Mouse (Mus musculus) heart, postnatal 25 days (tissue): ENCODE measurements around the gene Calhm4. TPM values are rescaled to one million over a fixed set of nuclear protein-coding genes. Genes with fewer than 3 reads are reported as not detected.

Experiments
- DNase-seq: peaks from one replicate; pipeline ENCODE4 v3.0.0; 2022; ENCODE audit warnings: low spot score
- intact Hi-C: fragments of 180-260 bp; cut with DNase I; formaldehyde crosslinking; loops from one replicate; pipeline ENCODE4 v1.15.1; 2025
- total RNA-seq, 2 experiments: library from RNA; stranded (reverse); gene quantifications; 2 replicates each; pipeline ENCODE4 v1.2.3; 2021

Gene Calhm4
- total RNA-seq = not detected

- no peak for DNase-seq
- intact Hi-C loops = no loop called here
Measured at GRCm38 (mm10) chr10:34044210-34044609, at the start of gene Calhm4. Gene Calhm4, minus strand, starts transcription at chr10:34044310.

DNA sequence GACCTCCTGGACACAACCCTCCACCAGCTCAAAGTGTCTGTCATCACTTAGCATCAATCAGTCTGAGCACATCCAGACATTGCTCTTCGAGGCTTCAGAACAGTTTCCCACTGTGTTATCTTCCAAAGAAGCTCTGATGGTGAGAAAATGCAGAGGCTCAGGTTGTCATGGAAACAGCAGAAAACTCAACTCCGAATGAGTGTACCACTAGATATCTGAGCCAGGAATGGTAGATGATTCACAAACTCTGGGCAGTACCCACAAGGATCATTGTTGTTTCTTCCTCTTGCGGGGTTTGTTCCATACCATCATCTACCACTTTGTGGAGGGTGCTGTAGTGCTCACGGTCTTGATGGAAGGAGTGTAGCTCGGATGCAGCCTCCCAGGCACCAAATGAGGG lies 47.8 kb upstream of the Calhm4 start:
- intact Hi-C loops = loop anchor here (5.0 kb wide), 1 partner anchor 105 kb away; no protein-coding TSS in a partner anchor
- DNase-seq = no peak

GRCm38 (mm10) chr10:34090481-34090880 lies 46.4 kb upstream of the Calhm4 start:
- intact Hi-C loops = loop anchor here (5.0 kb wide), 1 partner anchor 103 kb away; no protein-coding TSS in a partner anchor

GRCm38 (mm10) chr10:34089517-34089916 lies 45.4 kb upstream of the Calhm4 start:
- intact Hi-C loops = no loop called here
- no peak for DNase-seq

More at GRCm38 (mm10) chr10:34090481-34090880, 46.4 kb upstream of the Calhm4 start:
- no peak for DNase-seq

DNA sequence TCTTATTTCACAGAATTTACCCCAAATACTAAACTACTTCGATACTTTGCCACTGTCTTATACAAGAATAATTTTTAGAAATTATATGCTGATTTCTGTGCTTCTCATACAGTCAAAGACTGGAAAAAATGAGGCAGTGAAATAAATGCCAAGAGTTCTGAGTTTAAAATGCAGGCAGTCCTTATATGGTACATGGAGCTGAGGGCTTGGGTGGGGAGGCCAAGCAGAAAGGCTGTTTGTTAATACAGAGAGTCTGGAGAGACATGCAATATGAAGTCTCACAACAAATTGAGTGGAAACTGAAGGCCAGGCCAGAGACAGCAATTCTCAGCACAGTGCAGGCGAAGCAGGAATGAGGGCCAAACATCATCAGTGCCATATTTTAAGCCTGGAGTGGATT lies 44.4 kb upstream of the Calhm4 start:
- DNase-seq = no peak
- intact Hi-C loops = no loop called here

DNA sequence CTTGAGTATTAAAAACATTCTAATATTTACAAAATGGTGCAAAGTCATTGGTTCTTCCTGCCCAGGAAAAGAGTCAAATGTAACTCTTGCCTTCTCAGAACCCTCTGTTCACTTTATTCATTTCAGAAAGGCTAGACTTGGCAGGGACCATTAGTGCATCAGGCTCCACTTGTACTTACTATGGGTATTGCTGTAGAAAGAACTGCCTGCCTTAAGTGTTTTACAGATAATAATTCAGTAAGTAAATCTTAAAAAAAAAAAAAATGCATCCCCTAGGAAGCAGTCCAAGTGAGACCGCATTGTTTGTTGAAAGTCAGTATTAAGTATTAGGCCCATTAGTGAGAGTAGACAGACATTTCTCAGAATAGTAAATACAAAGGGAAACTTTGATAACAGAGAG lies 42.4 kb upstream of the Calhm4 start:
- intact Hi-C loops = no loop called here

GRCm38 (mm10) chr10:34074522-34075200 lies 30.6 kb upstream of the Calhm4 start:
- no peak for DNase-seq
- intact Hi-C loops = no loop called here

More for the DNA sequence above, 42.4 kb upstream of the Calhm4 start:
- DNase-seq = no peak

DNA sequence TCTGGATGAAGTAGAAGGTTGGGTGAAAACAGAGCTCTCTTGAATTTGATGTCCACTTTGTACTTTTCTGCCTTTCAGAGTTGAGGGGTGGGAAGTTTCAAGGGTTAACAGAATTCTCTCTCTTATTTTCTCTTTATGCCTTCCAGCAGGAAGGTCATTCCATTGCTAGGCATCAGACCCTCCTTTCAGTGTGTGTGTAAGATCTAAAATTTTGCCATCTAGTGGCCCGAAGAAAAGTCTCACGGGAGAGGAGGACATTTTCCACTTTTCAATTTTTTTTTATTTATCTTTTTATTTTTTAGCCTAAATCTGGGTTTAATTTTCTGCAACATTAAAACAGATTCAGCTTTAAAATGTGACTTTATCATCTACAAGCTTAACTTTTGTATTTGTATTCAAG lies 27.5 kb upstream of the Calhm4 start:
- intact Hi-C loops = no loop called here

DNA sequence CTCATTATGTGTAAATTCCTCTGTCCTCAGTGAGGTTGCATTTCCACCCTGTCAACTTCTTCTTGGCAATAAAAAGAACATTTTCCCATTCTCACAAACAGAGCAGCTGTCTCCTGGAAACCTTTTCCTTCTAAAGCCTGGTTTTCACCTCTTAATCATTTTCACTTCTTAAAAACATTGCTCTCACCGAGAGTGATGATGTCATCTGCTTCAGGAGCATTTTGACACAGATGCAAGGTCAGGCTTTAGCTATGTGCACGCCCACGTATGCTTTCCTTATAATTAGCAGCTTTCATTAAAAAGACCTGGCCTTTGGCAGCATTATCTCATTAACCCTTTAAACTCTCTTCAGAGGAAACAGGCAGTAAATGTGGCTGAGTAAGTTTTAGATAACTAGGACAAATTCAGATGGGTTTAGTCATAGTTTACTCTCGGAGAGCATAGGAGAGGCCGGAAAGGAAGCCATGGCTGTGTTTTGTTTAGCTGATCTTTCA lies 26.9 kb upstream of the Calhm4 start:
- intact Hi-C loops = no loop called here
- no peak for DNase-seq

More for the DNA sequence above, 27.5 kb upstream of the Calhm4 start:
- no peak for DNase-seq

DNA sequence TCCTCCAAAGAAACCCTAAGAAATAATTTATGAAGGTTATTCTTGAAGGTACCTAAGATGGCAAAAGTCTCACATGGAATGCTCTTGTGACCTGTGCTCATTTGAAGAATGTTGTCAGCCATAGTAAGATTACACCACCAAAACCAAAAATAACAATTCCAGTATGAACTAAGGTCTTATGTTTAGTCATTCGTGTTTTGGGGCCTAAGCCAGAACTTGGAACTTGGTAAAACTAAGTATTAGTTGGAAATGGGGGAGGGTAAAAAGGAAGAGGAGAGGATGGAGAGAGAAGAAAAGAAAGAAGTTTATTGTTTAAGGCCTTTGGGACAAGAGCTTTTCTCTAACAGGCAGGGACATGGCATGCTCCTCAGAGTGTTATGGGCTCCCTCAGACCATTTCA lies 25.5 kb upstream of the Calhm4 start:
- intact Hi-C loops = no loop called here
- no peak for DNase-seq

DNA sequence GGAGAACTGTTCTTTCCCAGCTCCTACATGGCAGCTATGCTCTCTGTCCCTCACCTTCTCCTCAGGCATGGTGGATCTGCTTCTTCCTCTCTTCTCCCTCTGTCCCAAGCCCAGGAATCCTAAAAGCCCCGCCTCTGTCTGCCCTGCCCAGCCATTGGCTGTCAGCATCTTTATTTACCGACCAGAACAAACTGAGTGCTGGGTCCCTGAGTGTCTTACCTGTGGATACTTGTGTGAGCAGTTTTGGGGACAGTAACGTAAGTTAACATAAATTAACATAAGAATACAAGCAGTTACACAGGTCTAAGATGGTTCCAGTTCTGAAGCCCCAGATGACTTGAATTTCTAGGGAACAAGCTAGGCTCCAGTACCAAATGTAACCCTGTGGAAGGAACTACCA lies 22.5 kb upstream of the Calhm4 start:
- intact Hi-C loops = no loop called here

GRCm38 (mm10) chr10:34053987-34054386 lies 9.9 kb upstream of the Calhm4 start:
- DNase-seq = no peak
- intact Hi-C loops = no loop called here

More for the DNA sequence above, 22.5 kb upstream of the Calhm4 start:
- DNase-seq = no peak

DNA sequence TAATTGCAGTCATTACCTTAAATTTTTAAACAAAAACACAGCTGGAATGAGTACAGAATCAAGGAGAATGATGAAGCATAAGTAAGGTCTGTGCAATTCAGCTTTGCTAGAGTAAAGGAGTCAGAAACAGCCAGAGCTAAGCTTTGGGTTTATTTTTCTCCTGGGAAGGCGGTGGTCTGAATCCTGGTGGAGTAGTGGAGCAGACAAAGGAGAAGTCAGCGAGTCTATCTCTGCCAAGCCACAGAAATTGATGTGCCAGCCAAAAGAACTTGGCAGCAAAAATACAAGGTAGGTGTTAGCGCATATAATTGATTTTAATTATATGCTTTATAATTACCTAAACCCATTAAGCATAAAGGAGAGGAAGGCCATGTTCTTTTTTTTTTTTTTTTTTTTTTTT lies 6.7 kb downstream of the Calhm4 start, which contains the start of gene Trappc3l:
Trappc3l (plus strand) TSS at position 197 of the 400 bp plus-strand sequence.
- intact Hi-C loops = loop anchor here (2.0 to 5.0 kb wide), 3 partner anchors 60 to 291 kb away; partner anchors contain the start of genes Calhm5 and Tspyl1
- no peak for DNase-seq

DNA sequence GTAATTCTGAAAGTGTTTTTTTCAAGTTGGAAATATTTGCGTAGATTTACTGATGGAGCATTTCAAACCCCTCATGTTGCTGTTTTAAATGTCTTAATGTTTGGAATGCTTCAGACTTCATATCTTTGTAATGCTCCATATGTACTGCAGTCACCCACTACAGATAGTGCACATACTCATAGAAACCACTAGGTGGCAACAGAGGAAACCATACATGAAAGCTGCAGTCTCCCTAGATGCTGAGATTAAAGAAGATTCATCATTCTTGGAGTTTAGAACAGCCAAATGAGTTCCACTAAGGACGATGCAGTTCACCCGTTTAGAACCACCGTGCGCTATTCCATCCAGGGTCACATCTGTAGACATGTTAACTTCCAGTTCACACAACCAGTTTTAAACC lies 7.5 kb downstream of the Calhm4 start:
- no peak for DNase-seq
- intact Hi-C loops = loop anchor here (2.0 to 5.0 kb wide), 3 partner anchors 61 to 292 kb away; partner anchors contain the start of genes Calhm5 and Tspyl1

DNA sequence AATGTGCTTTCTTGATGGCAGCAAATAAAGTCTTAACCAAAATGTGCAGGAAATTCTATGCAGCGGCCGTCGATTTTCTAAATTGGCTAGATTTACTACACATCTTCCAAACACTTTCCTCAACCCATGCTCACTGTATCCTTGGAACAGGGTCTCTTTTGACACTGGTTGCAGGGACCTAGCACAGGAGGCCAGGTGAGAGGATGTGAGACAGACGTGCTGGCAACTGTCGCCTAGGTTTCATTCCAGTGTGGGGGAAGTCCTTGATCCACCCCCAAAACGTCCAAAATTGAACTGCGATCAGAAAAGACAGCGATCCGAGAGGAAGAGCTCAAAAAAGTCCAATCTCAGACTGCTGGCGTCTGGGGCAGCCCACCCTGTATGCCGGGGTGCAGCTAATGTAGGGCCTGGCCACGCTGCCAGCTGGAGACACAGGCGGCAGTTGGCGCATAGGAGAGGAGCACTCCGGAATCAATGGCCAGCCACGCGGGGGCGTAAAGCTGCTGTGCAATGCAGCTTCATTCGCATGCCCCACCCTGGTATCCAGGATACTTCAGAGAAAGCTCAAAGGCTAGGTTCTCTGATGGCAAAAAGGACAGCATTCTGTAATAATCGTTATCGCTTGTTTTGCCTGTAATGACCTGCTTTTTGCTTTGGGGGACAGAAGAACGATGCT lies 10.3 kb downstream of the Calhm4 start:
- intact Hi-C loops = no loop called here
- DNase-seq = peak; percentile 45

- intact Hi-C loops = no loop called here
- DNase-seq = no peak
Measured at GRCm38 (mm10) chr10:34030322-34030721, 13.8 kb downstream of the Calhm4 start.

GRCm38 (mm10) chr10:34019302-34020075 lies 24.6 kb downstream of the Calhm4 start, which contains the start of gene Rwdd1:
Gene Rwdd1, minus strand, starts transcription at chr10:34019624.
- peak; percentile 98 for DNase-seq
- intact Hi-C loops = loop anchor here (1.0 to 10.0 kb wide), 3 partner anchors 69 to 395 kb away; partner anchors contain the start of genes Nt5dc1 and Zup1

DNA sequence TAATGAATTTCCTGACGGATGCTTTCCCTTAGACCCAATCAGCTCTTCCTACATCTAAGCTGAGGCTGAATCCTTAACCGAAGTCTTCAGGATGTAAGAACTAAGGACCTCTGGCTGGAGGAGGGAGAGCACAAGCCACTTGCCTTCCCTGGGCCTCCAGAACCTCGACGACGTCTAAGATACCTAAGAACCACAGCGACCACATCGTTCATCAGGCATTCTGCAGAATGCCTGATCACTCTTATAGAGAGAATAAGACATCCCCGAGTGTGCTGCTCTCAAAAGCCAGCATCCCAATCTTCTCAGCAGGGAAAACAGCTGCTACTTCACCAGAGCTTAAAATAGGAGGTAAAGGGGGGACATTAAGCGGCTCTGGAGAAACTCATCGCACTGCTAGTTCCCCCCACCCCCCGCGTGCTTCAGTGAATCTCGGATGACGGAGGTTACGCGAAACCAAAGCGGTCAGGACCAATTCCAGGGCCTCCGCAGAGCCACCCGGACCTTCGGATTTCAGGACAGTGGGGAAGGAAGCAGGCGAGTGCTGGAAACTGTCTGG lies 25.3 kb downstream of the Calhm4 start:
- DNase-seq = no peak
- intact Hi-C loops = loop anchor here (1.0 to 10.0 kb wide), 3 partner anchors 68 to 396 kb away; partner anchors contain the start of genes Nt5dc1 and Zup1

- intact Hi-C loops = loop anchor here (10.0 kb wide), 1 partner anchor 402 kb away; the partner anchor contains the start of gene Nt5dc1
- no peak for DNase-seq
Measured at GRCm38 (mm10) chr10:34013241-34013640, 30.9 kb downstream of the Calhm4 start.
